Mouse (Mus musculus) liver, adult 2 months (tissue): Measurements from ENCODE around the gene Rap1gap.

ENCODE experiments used
- CTCF ChIP-seq: fragments of 200-500 bp; IDR thresholded peaks from 2 replicates; pipeline ENCODE4 v1.5.1; 2011; ENCODE audit warnings: low read depth, low read length, control low read depth
- POLR2A ChIP-seq: fragments of 200-500 bp; IDR thresholded peaks from 2 replicates; pipeline ENCODE4 v1.6.1; 2011; ENCODE audit warnings: low read length, control low read depth; ENCODE audit not compliant: insufficient read depth; ENCODE audit errors: extremely low read depth

GRCm38 (mm10) chr4:137664433-137664979 lies at the start of gene Rap1gap:
- TF ChIP-seq POLR2A (no peak), CTCF (no peak)
